Mouse (Mus musculus): Measurements from ENCODE around the gene Gm3099.
"Not testable (repeated sequence)": the region's sequence is repeated elsewhere in the genome, so short reads cannot be mapped to it uniquely, and the experiment has no call there.

Gm3099 gene

GRCm38 (mm10) chr14:3998094-3998493 is at the start of gene Gm3099:
Gene Gm3099, plus strand, starts transcription at chr14:3998394.
- in situ Hi-C loops (cut with MboI; ENCODE audit: unreplicated experiment in 2 of 2), result not testable (repeated sequence)

- in situ Hi-C loops (cut with MboI; ENCODE audit: unreplicated experiment in 2 of 2), result not testable (repeated sequence)
These were observed 34.9 kb upstream of the Gm3099 start, which contains the start of gene Gm3095 for GRCm38 (mm10) chr14:3963247-3963646. Gene Gm3095, plus strand, starts transcription at chr14:3963547.

- in situ Hi-C loops (cut with MboI; ENCODE audit: unreplicated experiment in 2 of 2), result not testable (repeated sequence)
These were observed 25.4 kb downstream of the Gm3099 start, which contains the start of gene Gm5796 for GRCm38 (mm10) chr14:4023641-4024040. Gene Gm5796, plus strand, starts transcription at chr14:4023941.

Data from v-Abl transformed pro-B cells (cell line).